Mouse (Mus musculus): ENCODE measurements around the gene Dnmt1.

DNA sequence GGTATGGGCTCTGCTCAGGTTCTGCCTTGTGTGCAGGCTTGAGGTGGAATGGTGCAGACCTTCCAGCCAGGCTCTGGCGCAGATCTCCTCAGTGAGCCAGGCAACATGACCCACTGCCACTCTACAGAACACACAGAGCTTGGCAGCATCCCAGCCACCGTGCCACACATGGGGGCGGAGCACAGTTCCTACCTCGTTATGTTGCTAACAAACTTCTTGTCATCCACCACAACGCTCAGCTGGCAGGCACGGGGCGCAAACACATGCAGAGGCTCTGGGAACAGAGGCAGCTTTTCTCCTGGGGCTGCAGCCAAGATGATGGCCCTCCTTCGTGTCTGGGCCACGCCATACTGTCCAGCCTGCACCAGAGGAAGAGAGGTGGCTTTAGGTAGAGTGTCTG, 49.7 kb downstream of the Dnmt1 start:
- TF ChIP-seq CTCF (IDR thresholded peaks at IDR 0.05; ENCODE audit: borderline replicate concordance, insufficient read depth, low read depth, low read length) (no peak), POLR2A (IDR thresholded peaks at IDR 0.05; ENCODE audit: borderline replicate concordance, insufficient read depth, low read length) (no peak)

Data from cerebellum, adult 2 months (tissue).